Mouse (Mus musculus) lung, adult 2 months (tissue): ENCODE results near the gene Scgb1c1. TPM values are rescaled to one million over a fixed set of nuclear protein-coding genes. Genes with fewer than 3 reads are reported as not detected.

ENCODE experiments used
- DNase-seq: peaks from one replicate; pipeline ENCODE4 v3.0.0; 2022
- H3K4me1 ChIP-seq: fragments of 200-500 bp; 2 replicates; pipeline ENCODE4 v1.6.1; 2011; ENCODE audit warnings: low read length; ENCODE audit not compliant: control insufficient read depth, insufficient read depth
- H3K4me3 ChIP-seq: fragments of 200-500 bp; replicated peaks from 2 replicates; pipeline ENCODE3; 2011; ENCODE audit warnings: low read depth, mild to moderate bottlenecking, control low read depth, low read length; ENCODE audit errors: extremely low read depth
- CTCF ChIP-seq: fragments of 200-500 bp; IDR thresholded peaks from 2 replicates; pipeline ENCODE4 v1.5.1; 2011; ENCODE audit warnings: mild to moderate bottlenecking, low read length, control low read depth; ENCODE audit not compliant: insufficient read depth
- POLR2A ChIP-seq: fragments of 200-500 bp; IDR thresholded peaks from 2 replicates; pipeline ENCODE4 v1.6.1; 2011; ENCODE audit warnings: low read depth, mild to moderate bottlenecking, control low read depth, low read length, borderline replicate concordance; ENCODE audit errors: extremely low read depth
- WGBS: fragments of 180-500 bp; shearing (Covaris S2); methylation state at CpG from one replicate; pipeline ENCODE4 v1.1.7; 2018; 5-methylcytosine and 5-hydroxymethylcytosine counted together
- polyA plus RNA-seq: library from polyadenylated mRNA; depleted of rRNA; stranded (reverse); fragments of >200 nt; gene quantifications from 2 replicates; pipeline ENCODE4 v1.2.3, GENCODE M21; 2012

The Scgb1c1 gene
- polyA plus RNA-seq, 1 experiment, result 76.2 TPM

GRCm38 (mm10) chr7:140839556-140839955, 5.8 kb upstream of the Scgb1c1 start:
- TF ChIP-seq CTCF, result no peak
- TF ChIP-seq POLR2A, result no peak
- DNase-seq, result no peak
- WGBS, result 59% methylated on average over 5 of the region's 5 CpGs

DNA sequence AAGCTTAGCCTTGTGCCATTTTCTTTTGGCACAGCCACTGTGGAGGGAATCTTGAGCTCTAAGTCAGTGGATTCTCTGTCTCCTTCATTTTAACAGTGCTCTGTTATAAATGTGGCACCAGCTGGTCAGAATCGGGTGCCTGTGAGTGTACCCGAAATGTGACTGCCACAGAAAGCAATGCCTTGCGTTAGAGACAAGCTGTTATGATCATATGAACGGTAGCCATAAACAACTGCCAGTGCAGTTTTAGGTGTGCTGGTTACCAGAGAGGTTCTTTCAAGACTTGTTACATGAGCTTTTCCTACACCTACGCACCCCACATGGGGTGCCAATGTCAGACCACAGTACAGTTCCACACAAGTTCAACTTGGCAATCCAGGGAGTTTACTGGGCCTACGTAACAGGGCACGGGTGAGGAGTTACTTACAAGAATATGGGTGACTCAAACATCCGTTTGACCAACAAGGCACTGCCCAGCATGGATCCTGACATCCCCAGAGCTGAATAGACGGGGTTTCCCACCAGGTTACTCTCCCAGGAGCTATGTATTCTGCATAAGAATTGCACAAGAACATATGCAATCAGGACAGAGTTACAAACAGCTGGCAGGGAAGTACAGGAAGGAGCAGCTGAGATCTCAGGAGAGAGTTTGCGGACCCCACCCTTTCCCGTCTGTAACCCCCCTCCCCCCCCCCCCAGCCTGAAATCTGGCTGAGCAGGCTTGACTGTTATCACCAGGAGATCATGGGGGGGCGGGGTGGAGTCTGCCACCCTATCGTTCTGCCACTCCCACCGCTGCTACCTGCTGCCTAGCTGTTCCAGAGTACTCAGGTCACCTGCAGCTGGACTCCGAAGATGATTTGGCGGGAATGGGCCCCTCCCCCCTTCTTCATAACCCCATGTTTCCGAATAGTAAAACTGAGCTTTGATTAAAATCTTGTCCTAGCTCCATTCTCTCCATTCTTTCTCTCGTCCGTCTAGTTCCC, 4.3 kb upstream of the Scgb1c1 start:
- WGBS, result 29% methylated on average over 19 of the region's 19 CpGs
- Histone ChIP-seq H3K4me1 (peaks cover 3% of the 10 kb centered on the region; the same call in 1 of the 2 replicates), H3K4me3 (no peak overlapping the region)
- DNase-seq, result no peak
- TF ChIP-seq CTCF, result no peak
- no peak for TF ChIP-seq POLR2A

More at GRCm38 (mm10) chr7:140839556-140839955, 5.8 kb upstream of the Scgb1c1 start:
- Histone ChIP-seq H3K4me3 (no peak overlapping the region), H3K4me1 (0 out of 2 replicates have a peak, but pooled peaks cover 3% of the 10 kb centered on the region)

DNA sequence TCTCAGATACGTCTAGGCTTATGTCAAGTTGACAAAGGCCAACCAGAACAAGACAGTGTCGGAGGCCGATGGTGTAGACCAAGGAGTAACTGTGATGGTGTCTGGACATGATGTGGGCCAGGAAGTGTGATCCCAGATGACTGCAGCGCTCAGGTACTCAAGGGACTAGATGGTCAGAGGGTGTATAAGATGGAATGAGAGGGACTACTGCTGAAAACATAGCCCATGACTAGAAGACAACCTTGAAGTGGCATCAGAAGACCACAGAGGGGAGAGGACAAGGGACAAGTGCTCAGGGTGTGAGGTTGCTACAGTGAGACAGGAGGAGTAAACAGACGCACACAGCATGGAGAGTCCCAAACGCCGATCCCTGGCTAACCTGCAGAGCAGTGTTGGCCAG, 1.5 kb upstream of the Scgb1c1 start:
- Histone ChIP-seq H3K4me3 (no peak overlapping the region), H3K4me1 (peaks cover 3% of the 10 kb centered on the region; the same call in 1 of the 2 replicates)
- 67% methylated on average over 7 of the region's 7 CpGs for WGBS
- no peak for TF ChIP-seq POLR2A
- no peak for TF ChIP-seq CTCF
- no peak for DNase-seq

- no peak for DNase-seq
- Histone ChIP-seq H3K4me3 (no peak overlapping the region), H3K4me1 (peaks cover 3% of the 10 kb centered on the region; the same call in 1 of the 2 replicates)
- WGBS, result 60% methylated on average over 4 of the region's 4 CpGs
- no peak for TF ChIP-seq CTCF
- TF ChIP-seq POLR2A, result no peak
These were observed 336 bp downstream of the Scgb1c1 start for GRCm38 (mm10) chr7:140845683-140846082.

DNA sequence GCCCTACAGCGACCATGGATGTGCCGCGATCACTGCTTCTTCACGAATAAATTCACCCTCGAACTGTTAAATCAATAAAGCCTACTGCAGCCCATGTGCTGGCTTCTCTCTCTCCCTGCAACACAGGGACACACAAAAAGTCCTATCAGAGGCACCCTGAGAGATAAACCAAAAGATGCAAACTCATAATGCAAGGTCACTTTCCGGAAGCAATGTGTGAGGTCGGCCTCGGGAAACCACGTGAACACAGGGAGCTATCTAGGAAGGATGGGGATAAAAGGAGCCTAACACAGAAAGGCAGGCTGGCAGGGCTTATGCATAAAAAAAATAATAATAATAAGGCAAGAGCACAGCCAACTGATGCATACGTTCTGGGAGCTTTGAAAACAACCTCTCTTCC, 1.3 kb downstream of the Scgb1c1 start:
- WGBS, result 78% methylated on average over 10 of the region's 10 CpGs
- TF ChIP-seq CTCF, result no peak
- TF ChIP-seq POLR2A, result no peak
- DNase-seq, result no peak
- Histone ChIP-seq H3K4me1 (no peaks in the 10 kb centered on the region; the same call in 1 of the 2 replicates), H3K4me3 (no peak overlapping the region)

DNA sequence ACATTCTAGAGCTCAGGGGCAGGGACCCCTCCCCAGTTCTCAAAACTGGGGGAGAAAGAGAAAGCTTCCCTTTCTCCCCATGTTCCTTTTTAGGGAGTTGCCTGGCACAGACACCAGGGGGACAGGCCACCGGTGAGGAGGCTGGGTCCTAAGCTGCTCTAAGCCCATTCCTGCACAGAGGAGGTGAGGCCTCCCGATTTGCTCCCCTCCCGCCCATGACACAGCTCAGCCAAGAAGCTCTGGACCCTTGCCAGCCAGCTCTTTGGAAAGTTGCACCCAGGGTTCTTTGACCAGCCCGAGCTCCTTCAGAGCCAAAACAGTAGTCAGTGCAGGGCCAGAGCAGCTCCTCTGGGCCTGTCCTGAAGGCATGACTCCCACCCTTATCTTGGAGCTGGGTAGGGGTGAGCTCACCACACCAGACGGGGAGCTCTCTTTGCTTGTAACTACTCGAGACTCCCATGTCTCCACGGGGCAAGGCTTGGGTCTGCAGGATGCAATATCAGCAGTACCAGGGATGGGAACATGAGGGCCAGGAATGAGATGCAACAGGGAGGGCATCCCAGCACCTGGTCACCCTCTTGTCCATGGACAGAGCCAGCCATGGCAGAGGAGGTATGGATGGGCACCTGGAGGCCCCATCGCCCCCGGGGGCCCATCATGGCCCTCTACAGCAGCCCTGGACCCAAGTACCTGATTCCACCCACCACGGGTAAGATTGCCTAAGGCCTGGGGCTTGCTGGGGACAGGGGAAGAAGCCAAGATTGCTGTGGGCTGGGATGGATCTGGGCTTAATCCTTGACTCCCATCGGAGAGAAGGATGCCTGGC, 2.6 kb downstream of the Scgb1c1 start, which contains the start of gene Odf3:
Odf3 (plus strand) TSS at position 51 of the 826 bp plus-strand sequence.
- no peak for TF ChIP-seq CTCF
- TF ChIP-seq POLR2A, result no peak
- H3K4me1 ChIP-seq, result no peaks in the 10 kb centered on the region; the same call in 1 of the 2 replicates
- WGBS, result 56% methylated on average over 11 of the region's 11 CpGs
- DNase-seq, result no peak
- H3K4me3 ChIP-seq, result no peak within 1 kb of the TSS

DNA sequence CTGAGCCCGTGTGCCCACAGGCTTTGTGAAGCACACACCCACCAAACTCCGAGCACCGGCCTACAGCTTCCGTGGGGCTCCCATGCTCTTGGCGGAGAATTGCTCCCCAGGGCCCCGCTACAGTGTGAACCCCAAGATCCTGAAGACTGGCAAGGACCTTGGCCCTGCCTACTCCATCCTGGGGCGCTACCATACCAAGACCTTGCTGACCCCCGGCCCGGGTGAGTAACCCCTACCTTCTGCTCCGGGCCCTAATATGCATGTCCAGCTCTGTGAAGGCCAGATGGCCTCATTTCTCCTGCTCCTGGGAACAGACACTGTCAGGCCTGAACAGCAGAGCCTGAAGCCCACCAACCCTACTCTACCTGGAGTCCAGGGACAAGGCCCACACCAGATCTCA, 3.2 kb downstream of the Scgb1c1 start:
- Histone ChIP-seq H3K4me3 (no peak overlapping the region), H3K4me1 (no peaks in the 10 kb centered on the region; the same call in 1 of the 2 replicates)
- DNase-seq, result no peak
- TF ChIP-seq POLR2A (no peak), CTCF (no peak)
- WGBS, result 93% methylated on average over 10 of the region's 10 CpGs

- TF ChIP-seq POLR2A (no peak), CTCF (no peak)
- peaks cover 5% of the 10 kb centered on the region; the same call in 1 of the 2 replicates for H3K4me1 ChIP-seq
- DNase-seq, result no peak
- 92% methylated on average over 4 of the region's 4 CpGs for WGBS
- no peak overlapping the region for H3K4me3 ChIP-seq
These were observed 6.6 kb downstream of the Scgb1c1 start for GRCm38 (mm10) chr7:140851916-140852315.

DNA sequence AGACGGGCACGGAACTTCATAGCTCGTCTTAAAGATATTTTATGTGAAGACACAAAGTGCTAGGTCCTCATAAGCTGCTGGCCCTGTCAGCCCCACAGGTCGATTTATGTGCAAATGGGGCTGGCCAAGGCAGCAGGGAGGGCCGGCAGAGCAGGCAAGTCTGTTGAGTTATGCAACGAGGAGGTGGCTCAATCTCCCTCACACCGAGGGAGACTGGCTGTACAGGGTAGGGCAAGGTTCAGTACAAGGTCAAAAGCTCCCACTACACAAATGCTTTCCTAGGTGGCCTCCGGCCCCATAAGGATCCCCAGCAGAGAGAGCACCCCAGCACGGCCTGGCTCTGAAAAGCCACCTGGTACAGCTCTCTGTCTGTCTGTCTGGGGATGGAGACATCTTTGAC, 8.0 kb downstream of the Scgb1c1 start:
- no peak for TF ChIP-seq CTCF
- TF ChIP-seq POLR2A, result no peak
- no peak for DNase-seq
- WGBS, result 74% methylated on average over 9 of the region's 9 CpGs
- H3K4me3 ChIP-seq, result no peak overlapping the region
- peaks cover 9% of the 10 kb centered on the region for H3K4me1 ChIP-seq

GRCm38 (mm10) chr7:140854483-140854882, 9.1 kb downstream of the Scgb1c1 start:
- 88% methylated on average over 18 of the region's 18 CpGs for WGBS
- no peak for TF ChIP-seq POLR2A
- no peak for TF ChIP-seq CTCF
- DNase-seq, result no peak

More at GRCm38 (mm10) chr7:140854483-140854882, 9.1 kb downstream of the Scgb1c1 start:
- H3K4me3 ChIP-seq, result no peak overlapping the region
- H3K4me1 ChIP-seq, result peaks cover 14% of the 10 kb centered on the region
